Mouse (Mus musculus) heart, adult 2 months (tissue): Measurements from ENCODE around the gene Cad.

ENCODE experiments used
- CTCF ChIP-seq: fragments of 200-600 bp; IDR thresholded peaks from 2 replicates; pipeline ENCODE4 v1.8.1; 2022; ENCODE audit warnings: antibody characterized with exemption, mild to moderate bottlenecking, moderate library complexity
- EP300 ChIP-seq: fragments of 200-500 bp; IDR thresholded peaks from 2 replicates; pipeline ENCODE4 v1.6.1; 2011; ENCODE audit warnings: low read depth, low read length, control low read depth; ENCODE audit not compliant: insufficient read depth
- POLR2A ChIP-seq: fragments of 200-500 bp; IDR thresholded peaks from 2 replicates; pipeline ENCODE4 v1.6.1; 2011; ENCODE audit warnings: mild to moderate bottlenecking, low read depth, low read length, control low read depth; ENCODE audit not compliant: insufficient read depth

- TF ChIP-seq EP300, result 0 out of 2 replicates have a peak, but pooled peaks have one; percentile 45
- 0 out of 2 replicates have a peak, but pooled peaks have one; percentile 19 for TF ChIP-seq POLR2A
- TF ChIP-seq CTCF, result peak; percentile 78
Observed at GRCm38 (mm10) chr5:31048763-31049641, 5.6 kb upstream of the Cad start, which contains the start of gene Slc5a6.
